In genomic region chrX:48099871-48100270, GRCm38 (mm10) we compare ENCODE assay signal across 12 mouse cellular contexts. TPM values are rescaled to one million over a fixed set of nuclear protein-coding genes. Genes with fewer than 3 reads are reported as not detected.
DNase-seq lines count a peak whose midpoint lies in the region; ATAC-seq and TF ChIP-seq lines count a peak whose summit lies in the region.
"Had no signal": no experiment of that assay in that cellular context is flagged by ENCODE, and none has a peak within 500 bp of the region (broad histone marks: within the 10 kb centered on the region; RNA-seq: fewer than 3 reads in every experiment).

No protein-coding gene starts in this region.

- H3K9me3 ChIP-seq in CH12.LX (replicated peaks; ENCODE audit: low read length) = no peaks in the 10 kb centered on the region
- H3K9me3 ChIP-seq in hindbrain, embryonic 14.5 days (ENCODE audit: control insufficient read depth, low read length) = no peaks in the 10 kb centered on the region
- H3K9me3 ChIP-seq: embryonic facial prominence, embryonic 15.5 days; heart, embryonic 13.5 days; neural tube, embryonic 13.5 days had no signal

- DNase-seq in adrenal gland, postnatal 25 days = peak; percentile 17
- DNase-seq in adrenal gland, adult 8-10 months = no peak
- DNase-seq in kidney, postnatal 10 days = peak; percentile 66
- no peak for DNase-seq in kidney, adult 11 months
- DNase-seq in CH12.LX (ENCODE audit: extremely low read depth) = no peak
- peak; percentile 61 to 66 for DNase-seq in kidney, postnatal 4 days
- no peak for DNase-seq in frontal cortex, postnatal 14 days (ENCODE audit: low spot score in 2 of 2)
- no peak for DNase-seq in hindbrain, embryonic 14.5 days (ENCODE audit: low spot score)

- no peak overlapping the region for H3K4me3 ChIP-seq in CH12.LX (replicated peaks in 1 of 3; ENCODE audit: low read depth in 2 of 3, low read length in 2 of 3, poor library complexity in 1 of 3)
- H3K4me3 ChIP-seq in hindbrain, embryonic 14.5 days (replicated peaks; ENCODE audit: low read length) = no peak overlapping the region
- H3K4me3 ChIP-seq: embryonic facial prominence, embryonic 15.5 days; heart, embryonic 13.5 days; neural tube, embryonic 13.5 days had no signal

- no peaks in the 10 kb centered on the region for H3K4me1 ChIP-seq in CH12.LX (ENCODE audit: control insufficient read depth in 1 of 2, insufficient read depth in 2 of 2)
- H3K4me1 ChIP-seq in hindbrain, embryonic 14.5 days (replicated peaks; ENCODE audit: control insufficient read depth, insufficient read depth, low read length) = no peaks in the 10 kb centered on the region
- H3K4me1 ChIP-seq: embryonic facial prominence, embryonic 15.5 days; heart, embryonic 13.5 days; neural tube, embryonic 13.5 days had no signal

- no peak overlapping the region for H3K27ac ChIP-seq in CH12.LX (ENCODE audit: insufficient read depth, low read depth)
- no peak overlapping the region for H3K27ac ChIP-seq in hindbrain, embryonic 14.5 days
- H3K27ac ChIP-seq: embryonic facial prominence, embryonic 15.5 days; heart, embryonic 13.5 days; neural tube, embryonic 13.5 days had no signal

- no peaks in the 10 kb centered on the region for H3K79me2 ChIP-seq in CH12.LX (replicated peaks; ENCODE audit: control insufficient read depth, extremely low read depth, insufficient read depth, poor library complexity, severe bottlenecking)

- WGBS in hindbrain, embryonic 14.5 days = 38% methylated on average over 1 of the region's 1 CpGs

- no peak for TF ChIP-seq EP300 in CH12.LX (IDR thresholded peaks at IDR 0.05; ENCODE audit: low read length)

- H3K27me3 ChIP-seq in CH12.LX (replicated peaks) = no peaks in the 10 kb centered on the region
- H3K27me3 ChIP-seq in hindbrain, embryonic 14.5 days (ENCODE audit: control insufficient read depth, insufficient read depth, low read length) = no peaks in the 10 kb centered on the region
- H3K27me3 ChIP-seq: embryonic facial prominence, embryonic 15.5 days; neural tube, embryonic 13.5 days had no signal

- TF ChIP-seq RAD21 in CH12.LX (IDR thresholded peaks at IDR 0.05; ENCODE audit: low read depth, low read length) = peak; percentile 30

- in situ Hi-C loops in CH12.LX (cut with MboI; ENCODE audit: low pct_ligation_motif_present, low pct_unique_long_range_greater_than_20kb, low sequenced_read_pairs) = no loop called here

- peak in 1 of 2 experiments; percentile 48; a peak in 2 of 4 replicates for TF ChIP-seq CTCF in CH12.LX (conservative IDR thresholded peaks at IDR 0.05 in 1 of 2, IDR thresholded peaks at IDR 0.05 in 1 of 2; ENCODE audit: low read depth in 2 of 2, low read length in 2 of 2)

- no peak for TF ChIP-seq POLR2A in CH12.LX (IDR thresholded peaks at IDR 0.05; ENCODE audit: low read depth, low read length)

- H3K9ac ChIP-seq in CH12.LX (ENCODE audit: insufficient read depth, low read depth) = no peak overlapping the region
- H3K9ac ChIP-seq in hindbrain, embryonic 14.5 days = no peak overlapping the region
- H3K9ac ChIP-seq: embryonic facial prominence, embryonic 15.5 days; heart, embryonic 13.5 days; neural tube, embryonic 13.5 days had no signal

- no peak overlapping the region for H3K4me2 ChIP-seq in CH12.LX (ENCODE audit: insufficient read depth, low read depth, poor library complexity, severe bottlenecking)
- H3K4me2 ChIP-seq in hindbrain, embryonic 14.5 days (replicated peaks) = no peak overlapping the region
- H3K4me2 ChIP-seq: embryonic facial prominence, embryonic 15.5 days; heart, embryonic 13.5 days; neural tube, embryonic 13.5 days had no signal

- dilution Hi-C loops in CH12.LX (cut with MboI; ENCODE audit: extremely low pct_ligation_motif_present, extremely low pct_unique_long_range_greater_than_20kb, low sequenced_read_pairs) = no loop called here

- no peak for ATAC-seq in hindbrain, embryonic 14.5 days (ENCODE audit: low FRiP score)

- no peaks in the 10 kb centered on the region for H3K36me3 ChIP-seq in CH12.LX (replicated peaks in 1 of 2; ENCODE audit: control insufficient read depth in 1 of 2, insufficient read depth in 1 of 2, low read length in 1 of 2)
- no peaks in the 10 kb centered on the region for H3K36me3 ChIP-seq in hindbrain, embryonic 14.5 days (replicated peaks; ENCODE audit: control insufficient read depth, insufficient read depth)
- H3K36me3 ChIP-seq: embryonic facial prominence, embryonic 15.5 days; heart, embryonic 13.5 days; neural tube, embryonic 13.5 days had no signal

TF ChIP-seq in CH12.LX, 34 proteins besides CTCF, POLR2A, EP300 and RAD21:
- TF ChIP-seq MAFK (IDR thresholded peaks at IDR 0.05; ENCODE audit: insufficient replicate concordance, low read length) (no peak), TBP (conservative IDR thresholded peaks at IDR 0.05; ENCODE audit: low read depth, low read length) (no peak), MYC (IDR thresholded peaks at IDR 0.05; ENCODE audit: low read depth, low read length) (no peak), IRF4 (IDR thresholded peaks at IDR 0.05; ENCODE audit: low read depth, low read length) (no peak), SMC3 (IDR thresholded peaks at IDR 0.05; ENCODE audit: low read depth, low read length) (peak; percentile 49), RCOR1 (conservative IDR thresholded peaks at IDR 0.05; ENCODE audit: low read depth, low read length) (no peak), CHD2 (IDR thresholded peaks at IDR 0.05; ENCODE audit: low read length) (no peak), NELFE (IDR thresholded peaks at IDR 0.05; ENCODE audit: low read depth, low read length) (no peak)

RNA-seq across cellular contexts. Expression of gene Xpnpep2, which starts 8.7 kb away (rescaled TPM):
- 0.76 and 1.3 TPM in 2 replicates for total RNA-seq in adrenal gland, postnatal 25 days (2021)
- 1 to 10 TPM; 1.1 to 2.6 (median 1.5) TPM for total RNA-seq in adrenal gland, adult 8-10 months (2022)
- total RNA-seq in CH12.LX (2012; rRNA removed) (0.04 and 0.08 TPM in 2 replicates), CH12.LX (2014; rRNA removed) (0.05 and 0.09 TPM in 2 replicates)
- polyA plus RNA-seq in CH12.LX (2012; ENCODE audit: insufficient read length, low read depth) = 0.07 and 0.14 TPM in 2 replicates
- polyA plus RNA-seq in hindbrain, embryonic 14.5 days (2014; fragmentation: Nextera tagmentation; extraction: Ambion mirVana) = 0.35 and 0.70 TPM in 2 replicates
- polyA plus RNA-seq: liver, embryonic 16.5 days had no signal

RNA-seq across cellular contexts. Expression of gene Sash3, which starts 46.4 kb away (rescaled TPM):
- total RNA-seq in adrenal gland, postnatal 25 days (2021) = 0.43 and 0.82 TPM in 2 replicates
- 1 to 10 TPM; 1.6 to 2.4 (median 2.1) TPM for total RNA-seq in adrenal gland, adult 8-10 months (2022)
- total RNA-seq in CH12.LX (2012; rRNA removed) (88.9 and 96.3 TPM in 2 replicates), CH12.LX (2014; rRNA removed) (138 and 148 TPM in 2 replicates)
- 87.6 and 90.9 TPM in 2 replicates for polyA plus RNA-seq in CH12.LX (2012; ENCODE audit: insufficient read length, low read depth)
- 1.1 and 1.3 TPM in 2 replicates for polyA plus RNA-seq in hindbrain, embryonic 14.5 days (2014; fragmentation: Nextera tagmentation; extraction: Ambion mirVana)

Comparison
In these comparisons a context has a peak if more than half of its experiments do, and no peak if none do; other contexts are left out.
1. DNase-seq: peak in adrenal gland, postnatal 25 days (single experiment), kidney, postnatal 10 days (single experiment) and kidney, postnatal 4 days (2 of 2); none in adrenal gland, adult 8-10 months (single experiment), kidney, adult 11 months (single experiment), CH12.LX (single experiment), frontal cortex, postnatal 14 days (0 of 2) and hindbrain, embryonic 14.5 days (single experiment).
2. RNA of gene Sash3, which starts 46.4 kb away (total RNA-seq): 88.9 to 148 TPM in CH12.LX; 1.6 to 2.4 TPM in adrenal gland, adult 8-10 months and 0.43 to 0.82 TPM in adrenal gland, postnatal 25 days; every median in the first group is over 10 times any median in the second.